Mouse (Mus musculus) CH12F3 (cell line): Measurements from ENCODE around the gene Hba-a1.
"Not testable (repeated sequence)": the region's sequence is repeated elsewhere in the genome, so short reads cannot be mapped to it uniquely, and the experiment has no call there.

ENCODE experiments used
- in situ Hi-C: fragments of 300-500 bp; cut with MboI; formaldehyde crosslinking; loops from 2 replicates; pipeline ENCODE4 v1.14.3; 2020; ENCODE audit warnings: low sequenced_read_pairs

Hba-a1 gene

GRCm38 (mm10) chr11:32256566-32256965 is 26.7 kb upstream of the Hba-a1 start:
- in situ Hi-C loops = no loop called here

- in situ Hi-C loops = no loop called here
Observed at GRCm38 (mm10) chr11:32262674-32263415, 20.5 kb upstream of the Hba-a1 start.

GRCm38 (mm10) chr11:32265117-32265738 is 18.1 kb upstream of the Hba-a1 start:
- in situ Hi-C loops = no loop called here

- in situ Hi-C loops = no loop called here
Observed at GRCm38 (mm10) chr11:32266194-32266593, 17.1 kb upstream of the Hba-a1 start.

- in situ Hi-C loops = no loop called here
Observed at GRCm38 (mm10) chr11:32266776-32267175, 16.5 kb upstream of the Hba-a1 start.

- in situ Hi-C loops = no loop called here
Observed at GRCm38 (mm10) chr11:32267188-32267884, 16.0 kb upstream of the Hba-a1 start, which contains the start of gene Nprl3. Gene Nprl3 (minus strand): TSS chr11:32267707.

GRCm38 (mm10) chr11:32267964-32268363 is 15.3 kb upstream of the Hba-a1 start:
- in situ Hi-C loops = no loop called here

GRCm38 (mm10) chr11:32268952-32269351 is 14.4 kb upstream of the Hba-a1 start:
- in situ Hi-C loops = no loop called here

GRCm38 (mm10) chr11:32271178-32271577 is 12.1 kb upstream of the Hba-a1 start:
- in situ Hi-C loops = no loop called here

- in situ Hi-C loops = no loop called here
Observed at GRCm38 (mm10) chr11:32276347-32276746, 7.0 kb upstream of the Hba-a1 start, which contains the start of gene Hba-x. Gene Hba-x (plus strand): TSS chr11:32276400.

- in situ Hi-C loops = no loop called here
Observed at GRCm38 (mm10) chr11:32277736-32278457, 5.4 kb upstream of the Hba-a1 start.

- in situ Hi-C loops = no loop called here
Observed at GRCm38 (mm10) chr11:32278458-32278957, 4.8 kb upstream of the Hba-a1 start.

- in situ Hi-C loops = no loop called here
Observed at GRCm38 (mm10) chr11:32280646-32281045, 2.7 kb upstream of the Hba-a1 start.

- in situ Hi-C loops = no loop called here
Observed at GRCm38 (mm10) chr11:32281416-32282144, 1.7 kb upstream of the Hba-a1 start.

GRCm38 (mm10) chr11:32284582-32284981 is 1.3 kb downstream of the Hba-a1 start:
- in situ Hi-C loops = not testable (repeated sequence)

- in situ Hi-C loops = no loop called here
Observed at GRCm38 (mm10) chr11:32285031-32285775, 1.9 kb downstream of the Hba-a1 start.

GRCm38 (mm10) chr11:32285887-32286286 is 2.6 kb downstream of the Hba-a1 start:
- in situ Hi-C loops = not testable (repeated sequence)

GRCm38 (mm10) chr11:32286695-32287492 is 3.6 kb downstream of the Hba-a1 start, which contains the start of gene Hbq1b:
Gene Hbq1b (plus strand): TSS chr11:32286965.
- in situ Hi-C loops = not testable (repeated sequence)

GRCm38 (mm10) chr11:32287493-32287825 is 4.1 kb downstream of the Hba-a1 start:
- in situ Hi-C loops = no loop called here
